In genomic region chr5:123094238-123094991, GRCm38 (mm10) we compare ENCODE assay signal across 10 mouse cellular contexts. TPM values are rescaled to one million over a fixed set of nuclear protein-coding genes. Genes with fewer than 3 reads are reported as not detected.
DNase-seq lines count a peak whose midpoint lies in the region; ATAC-seq and TF ChIP-seq lines count a peak whose summit lies in the region.
"Had no signal": no experiment of that assay in that cellular context is flagged by ENCODE, and none has a peak within 500 bp of the region (broad histone marks: within the 10 kb centered on the region; RNA-seq: fewer than 3 reads in every experiment).

No protein-coding gene starts in this region.

- no peaks in the 10 kb centered on the region for H3K36me3 ChIP-seq in heart, embryonic 11.5 days (ENCODE audit: control insufficient read depth, insufficient read depth, low read length)
- peaks cover 6% of the 10 kb centered on the region; the same call in 1 of the 2 replicates for H3K36me3 ChIP-seq in hindbrain, embryonic 15.5 days
- H3K36me3 ChIP-seq in liver, embryonic 14.5 days (replicated peaks; ENCODE audit: control insufficient read depth, insufficient read depth, low read depth) = peaks cover 18% of the 10 kb centered on the region

- TF ChIP-seq CTCF in liver, embryonic 14.5 days (IDR thresholded peaks at IDR 0.05; ENCODE audit: low read depth) = no peak

- no peak for DNase-seq in heart, postnatal 36 days
- peak; percentile 17 for DNase-seq in MN1 (ENCODE audit: low spot score)
- DNase-seq in liver, embryonic 14.5 days (ENCODE audit: low read depth in 3 of 3, low spot score in 3 of 3) = peak; percentile 85 to 89 (median 87)
- DNase-seq in embryo, embryonic 10 days (ENCODE audit: low spot score) = no peak
- no peak for DNase-seq in thymus, adult 18-20 months
- DNase-seq in urinary bladder, adult 18-20 months (ENCODE audit: low spot score in 2 of 2) = no peak
- DNase-seq: heart, postnatal 14 days had no signal

- peak overlapping the region; percentile 71; the same call in 1 of the 2 replicates for H3K27ac ChIP-seq in heart, embryonic 11.5 days (ENCODE audit: low read depth, low read length)
- H3K27ac ChIP-seq in hindbrain, embryonic 15.5 days (replicated peaks) = no peak overlapping the region
- H3K27ac ChIP-seq in liver, embryonic 14.5 days = peak overlapping the region; percentile 96

- ATAC-seq in heart, embryonic 11.5 days (replicated peaks; ENCODE audit: insufficient number of reproducible peaks, low FRiP score, low TSS enrichment) = peak; percentile 85
- 0 out of 2 replicates have a peak, but pooled peaks have one; percentile 38 for ATAC-seq in hindbrain, embryonic 15.5 days (ENCODE audit: low FRiP score, low read depth)
- peak; percentile 88 for ATAC-seq in liver, embryonic 14.5 days (ENCODE audit: insufficient read depth)

- no peaks in the 10 kb centered on the region for H3K27me3 ChIP-seq in heart, embryonic 11.5 days (ENCODE audit: control insufficient read depth, insufficient read depth, low read length)
- no peaks in the 10 kb centered on the region for H3K27me3 ChIP-seq in hindbrain, embryonic 15.5 days
- no peaks in the 10 kb centered on the region for H3K27me3 ChIP-seq in liver, embryonic 14.5 days (ENCODE audit: control insufficient read depth, insufficient read depth, low read length)
- H3K27me3 ChIP-seq: megakaryocyte, embryonic 14.5 days had no signal

- H3K4me1 ChIP-seq in heart, embryonic 11.5 days (ENCODE audit: control insufficient read depth, insufficient read depth, low read length) = peaks cover 3% of the 10 kb centered on the region; the same call in 1 of the 2 replicates
- no peaks in the 10 kb centered on the region for H3K4me1 ChIP-seq in hindbrain, embryonic 15.5 days (replicated peaks)
- H3K4me1 ChIP-seq in liver, embryonic 14.5 days (replicated peaks; ENCODE audit: control insufficient read depth in 2 of 2, insufficient read depth in 2 of 2, low read length in 1 of 2) = peaks cover 58 to 70% of the 10 kb centered on the region in 2 experiments

- peak overlapping the region; percentile 0; the same call in 1 of the 2 replicates for H3K4me2 ChIP-seq in heart, embryonic 11.5 days
- H3K4me2 ChIP-seq in hindbrain, embryonic 15.5 days = peak overlapping the region; percentile 18; the same call in 1 of the 2 replicates
- H3K4me2 ChIP-seq in liver, embryonic 14.5 days (ENCODE audit: low read depth) = peak overlapping the region; percentile 65

- 79% methylated on average over 25 of the region's 25 CpGs for WGBS in heart, embryonic 11.5 days (ENCODE audit: insufficient replicate concordance)
- 70% methylated on average over 25 of the region's 25 CpGs for WGBS in hindbrain, embryonic 15.5 days
- 26% methylated on average over 25 of the region's 25 CpGs for WGBS in liver, embryonic 14.5 days (ENCODE audit: insufficient replicate concordance)

- H3K9ac ChIP-seq in heart, embryonic 11.5 days (ENCODE audit: low read depth, low read length) = no peak overlapping the region
- H3K9ac ChIP-seq in hindbrain, embryonic 15.5 days = no peak overlapping the region
- peak overlapping the region; percentile 68 for H3K9ac ChIP-seq in liver, embryonic 14.5 days (replicated peaks)

- H3K4me3 ChIP-seq in heart, embryonic 11.5 days (ENCODE audit: low read depth, low read length) = no peak overlapping the region
- no peak overlapping the region for H3K4me3 ChIP-seq in hindbrain, embryonic 15.5 days
- peak overlapping the region; percentile 10 to 45 for H3K4me3 ChIP-seq in liver, embryonic 14.5 days (ENCODE audit: insufficient read depth in 1 of 2, low read depth in 2 of 2, low read length in 2 of 2)
- H3K4me3 ChIP-seq: megakaryocyte, embryonic 14.5 days had no signal

- H3K9me3 ChIP-seq in heart, embryonic 11.5 days (replicated peaks; ENCODE audit: control insufficient read depth, low read length) = no peaks in the 10 kb centered on the region
- H3K9me3 ChIP-seq in hindbrain, embryonic 15.5 days = no peaks in the 10 kb centered on the region
- no peaks in the 10 kb centered on the region for H3K9me3 ChIP-seq in liver, embryonic 14.5 days (ENCODE audit: control insufficient read depth, low read length)

- peak; percentile 88 for TF ChIP-seq EP300 in liver, embryonic 14.5 days (IDR thresholded peaks at IDR 0.05; ENCODE audit: low read depth)

- intact Hi-C loops in heart, postnatal 36 days (cut with DNase I) = no loop called here

RNA-seq across cellular contexts. Expression of gene Tmem120b, which starts 26.2 kb away (rescaled TPM):
- 9.6 and 11.4 TPM in 2 replicates for polyA plus RNA-seq in heart, embryonic 11.5 days (2014; fragmentation: Nextera tagmentation; extraction: Ambion mirVana)
- 10 to 100 TPM in 1 of 2 experiments, 1 to 10 TPM in 1; 7.3 to 10.7 TPM for total RNA-seq in heart, postnatal 36 days (2021)
- 17.9 and 20.7 TPM in 2 replicates for polyA plus RNA-seq in hindbrain, embryonic 15.5 days (2015; fragmentation: Nextera tagmentation; extraction: Ambion mirVana)
- 17.7 and 19.0 TPM in 2 replicates for polyA plus RNA-seq in liver, embryonic 14.5 days (2012; rRNA removed)
- 18.0 and 18.1 TPM in 2 replicates for polyA plus RNA-seq in liver, embryonic 14.5 days (2014; fragmentation: Nextera tagmentation; extraction: Ambion mirVana)

RNA-seq across cellular contexts. Expression of gene Rhof, which starts 38.1 kb away (rescaled TPM):
- polyA plus RNA-seq in heart, embryonic 11.5 days (2014; fragmentation: Nextera tagmentation; extraction: Ambion mirVana) = 1.4 and 1.7 TPM in 2 replicates
- under 1 TPM; 0.44 to 0.68 TPM for total RNA-seq in heart, postnatal 36 days (2021)
- 16.7 and 19.3 TPM in 2 replicates for polyA plus RNA-seq in hindbrain, embryonic 15.5 days (2015; fragmentation: Nextera tagmentation; extraction: Ambion mirVana)
- 1.8 and 2.1 TPM in 2 replicates for polyA plus RNA-seq in liver, embryonic 14.5 days (2012; rRNA removed)
- polyA plus RNA-seq in liver, embryonic 14.5 days (2014; fragmentation: Nextera tagmentation; extraction: Ambion mirVana) = 2.5 and 2.6 TPM in 2 replicates

RNA-seq across cellular contexts. Expression of gene Setd1b, which starts 47.6 kb away (rescaled TPM):
- 6.4 and 8.0 TPM in 2 replicates for polyA plus RNA-seq in heart, embryonic 11.5 days (2014; fragmentation: Nextera tagmentation; extraction: Ambion mirVana)
- total RNA-seq in heart, postnatal 36 days (2021) = 10 to 100 TPM; 18.5 to 21.5 TPM
- polyA plus RNA-seq in hindbrain, embryonic 15.5 days (2015; fragmentation: Nextera tagmentation; extraction: Ambion mirVana) = 10.9 and 11.7 TPM in 2 replicates
- 2.3 and 2.7 TPM in 2 replicates for polyA plus RNA-seq in liver, embryonic 14.5 days (2012; rRNA removed)
- polyA plus RNA-seq in liver, embryonic 14.5 days (2014; fragmentation: Nextera tagmentation; extraction: Ambion mirVana) = 3.3 and 4.3 TPM in 2 replicates

RNA-seq across cellular contexts. Expression of gene Morn3, which starts 47.6 kb away (rescaled TPM):
- 0.69 TPM in 1 of 2 replicates, not detected in the other for polyA plus RNA-seq in heart, embryonic 11.5 days (2014; fragmentation: Nextera tagmentation; extraction: Ambion mirVana)
- total RNA-seq in heart, postnatal 36 days (2021) = not detected
- polyA plus RNA-seq in hindbrain, embryonic 15.5 days (2015; fragmentation: Nextera tagmentation; extraction: Ambion mirVana) = 1.1 and 1.3 TPM in 2 replicates
- not detected in 2 replicates for polyA plus RNA-seq in liver, embryonic 14.5 days (2012; rRNA removed)
- not detected in 2 replicates for polyA plus RNA-seq in liver, embryonic 14.5 days (2014; fragmentation: Nextera tagmentation; extraction: Ambion mirVana)

Comparison
In these comparisons a context has a peak if more than half of its experiments do, and no peak if none do; other contexts are left out.
1. ATAC-seq: peak in every context shown above with its lines; median percentile 88 in liver, embryonic 14.5 days; 85 in heart, embryonic 11.5 days; 38 in hindbrain, embryonic 15.5 days.
2. H3K4me2 ChIP-seq: peak in every context shown above with its lines; median percentile 65 in liver, embryonic 14.5 days; 18 in hindbrain, embryonic 15.5 days; 0 in heart, embryonic 11.5 days.
3. H3K4me3 ChIP-seq: peak in liver, embryonic 14.5 days (2 of 2); none in heart, embryonic 11.5 days (single experiment) and hindbrain, embryonic 15.5 days (single experiment).
4. DNase-seq: peak in MN1 (single experiment) and liver, embryonic 14.5 days (3 of 3); none in heart, postnatal 36 days (0 of 2), embryo, embryonic 10 days (single experiment), thymus, adult 18-20 months (0 of 2) and urinary bladder, adult 18-20 months (0 of 2).